Mouse (Mus musculus): ENCODE measurements at regions not wholly inside any gene's neighbourhood (a gene's known extent, or its start where the extent isn't known, plus 50 kb on each side); places are given as distances from the start of the nearest gene placed in this dataset.

DNA sequence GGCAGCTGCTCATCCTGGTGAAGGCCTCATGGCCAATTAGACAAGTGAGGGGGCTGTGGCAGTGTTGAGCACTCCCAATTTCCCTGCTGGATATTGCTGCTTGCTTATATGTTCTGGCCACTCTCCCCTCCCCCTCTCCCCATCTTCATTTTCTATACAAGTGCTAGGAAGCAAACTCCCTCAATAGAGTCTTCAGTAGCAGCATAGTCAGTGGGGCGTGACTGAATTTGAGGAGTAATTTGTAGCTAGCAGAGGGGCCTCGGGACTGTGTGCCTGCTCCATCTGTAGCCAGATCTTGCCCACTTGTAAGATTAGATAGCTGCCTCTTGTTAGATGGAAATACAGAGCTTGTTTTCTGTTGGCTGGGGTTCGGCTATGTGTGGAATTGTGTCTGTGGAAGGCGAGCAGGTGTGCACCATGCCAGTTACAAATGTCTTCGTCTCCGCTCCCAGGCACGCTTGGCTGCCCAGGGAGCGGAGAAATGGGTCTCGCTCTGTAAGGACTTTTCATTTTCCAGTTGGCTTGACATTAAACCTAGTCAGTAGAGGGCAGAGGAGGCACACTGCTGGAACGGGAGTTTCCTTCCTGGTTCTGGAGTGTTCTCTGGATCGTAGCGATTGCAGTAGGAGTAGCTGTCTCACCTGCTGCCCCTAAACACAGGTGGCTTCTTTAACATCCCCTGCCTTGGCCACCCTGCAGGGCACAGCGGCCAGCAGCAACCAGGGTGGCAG, 163.1 kb downstream of the Matn1 start:
- Histone ChIP-seq H3K9me3 (no peaks in the 10 kb centered on the region), H3K27ac (no peak overlapping the region), H3K4me3 (no peak overlapping the region), H3K36me3 (no peaks in the 10 kb centered on the region), H3K27me3 (ENCODE audit: insufficient read depth, poor library complexity, severe bottlenecking) (peaks cover 9% of the 10 kb centered on the region; the same call in 1 of the 2 replicates), H3K4me1 (replicated peaks) (peaks cover 23% of the 10 kb centered on the region)
- 61% methylated on average over 13 of the region's 13 CpGs for WGBS
- DNase-seq (ENCODE audit: low spot score) = no peak

GRCm38 (mm10) chr4:131112536-131112935, 168.4 kb downstream of the Matn1 start:
- H3K27me3 ChIP-seq (ENCODE audit: insufficient read depth, poor library complexity, severe bottlenecking) = peaks cover 12% of the 10 kb centered on the region; the same call in 1 of the 2 replicates
- no peaks in the 10 kb centered on the region for H3K9me3 ChIP-seq
- no peak overlapping the region for H3K4me3 ChIP-seq
- DNase-seq (ENCODE audit: low spot score) = no peak
- no peaks in the 10 kb centered on the region for H3K36me3 ChIP-seq
- no peak overlapping the region for H3K27ac ChIP-seq
- H3K4me1 ChIP-seq (replicated peaks) = peaks cover 18% of the 10 kb centered on the region
- 77% methylated on average over 6 of the region's 6 CpGs for whole genome bisulfite sequencing

DNA sequence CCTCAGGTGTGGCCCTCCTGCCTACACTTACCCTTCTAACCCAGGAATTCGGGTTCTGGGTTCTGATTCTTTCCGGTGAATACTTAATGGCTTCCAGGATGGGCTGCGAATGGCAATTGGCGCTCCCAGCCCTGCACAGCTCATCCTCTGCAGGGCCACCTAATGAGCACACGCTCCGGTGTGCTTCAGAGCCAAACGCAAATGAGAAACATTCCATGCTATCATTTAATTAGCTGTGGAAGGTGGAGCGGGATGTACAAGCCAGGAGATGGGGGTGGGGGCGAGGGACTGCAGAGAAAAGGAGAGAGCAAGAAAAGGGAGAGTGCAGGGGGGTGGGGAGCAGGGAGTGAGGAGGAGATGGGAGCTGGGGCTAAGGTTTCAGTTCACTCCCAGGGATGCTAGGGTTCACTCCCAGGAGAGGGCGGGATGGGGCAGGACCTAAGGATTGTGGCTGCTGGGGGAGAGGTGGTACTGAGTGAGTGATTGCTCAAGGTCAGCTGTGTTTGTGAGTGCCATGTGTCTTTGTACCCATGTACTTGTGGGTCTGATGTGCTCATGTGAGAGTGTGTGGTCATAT, 169.6 kb downstream of the Matn1 start:
- no peak for DNase-seq (ENCODE audit: low spot score)
- Histone ChIP-seq H3K27me3 (ENCODE audit: insufficient read depth, poor library complexity, severe bottlenecking) (peaks cover 7% of the 10 kb centered on the region; the same call in 1 of the 2 replicates), H3K4me3 (no peak overlapping the region), H3K4me1 (replicated peaks) (peaks cover 25% of the 10 kb centered on the region), H3K36me3 (no peaks in the 10 kb centered on the region), H3K27ac (no peak overlapping the region), H3K9me3 (no peaks in the 10 kb centered on the region)
- WGBS = 42% methylated on average over 10 of the region's 10 CpGs

GRCm38 (mm10) chr4:131115247-131115646, 171.1 kb downstream of the Matn1 start:
- no peaks in the 10 kb centered on the region for H3K36me3 ChIP-seq
- H3K4me3 ChIP-seq = no peak overlapping the region
- H3K27me3 ChIP-seq (ENCODE audit: insufficient read depth, poor library complexity, severe bottlenecking) = peaks cover 6% of the 10 kb centered on the region; the same call in 1 of the 2 replicates
- H3K4me1 ChIP-seq (replicated peaks) = peaks cover 27% of the 10 kb centered on the region
- peak; percentile 77 for DNase-seq (ENCODE audit: low spot score)
- H3K27ac ChIP-seq = no peak overlapping the region
- H3K9me3 ChIP-seq = no peaks in the 10 kb centered on the region
- 9% methylated on average over 5 of the region's 5 CpGs for WGBS

DNA sequence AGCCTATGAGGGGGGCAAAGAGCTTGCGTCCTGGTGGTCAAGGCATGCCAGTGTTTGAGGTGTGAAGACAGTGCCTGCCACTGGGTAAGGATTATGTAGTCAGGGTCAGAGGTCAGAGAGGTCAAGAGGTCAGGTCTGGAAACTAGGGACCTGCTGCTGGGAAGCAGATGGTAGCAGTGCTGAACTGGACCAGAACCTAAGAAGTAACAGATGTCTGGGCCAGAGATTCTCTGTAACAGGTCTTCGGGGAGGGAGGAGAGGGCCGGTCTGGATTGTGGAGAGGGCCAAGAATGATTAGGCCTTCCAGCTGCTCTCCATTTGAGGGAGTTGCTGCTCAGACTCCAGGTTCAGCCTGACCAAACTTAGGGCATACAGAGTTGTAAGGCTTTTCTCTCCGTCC, 174.4 kb downstream of the Matn1 start:
- no peaks in the 10 kb centered on the region for H3K27me3 ChIP-seq (ENCODE audit: insufficient read depth, poor library complexity, severe bottlenecking)
- H3K36me3 ChIP-seq = no peaks in the 10 kb centered on the region
- H3K4me1 ChIP-seq (replicated peaks) = peaks cover 14% of the 10 kb centered on the region
- H3K4me3 ChIP-seq = no peak overlapping the region
- no peak for DNase-seq (ENCODE audit: low spot score)
- H3K9me3 ChIP-seq = no peaks in the 10 kb centered on the region
- no peak overlapping the region for H3K27ac ChIP-seq
- whole genome bisulfite sequencing = 46% methylated on average over 4 of the region's 4 CpGs

DNA sequence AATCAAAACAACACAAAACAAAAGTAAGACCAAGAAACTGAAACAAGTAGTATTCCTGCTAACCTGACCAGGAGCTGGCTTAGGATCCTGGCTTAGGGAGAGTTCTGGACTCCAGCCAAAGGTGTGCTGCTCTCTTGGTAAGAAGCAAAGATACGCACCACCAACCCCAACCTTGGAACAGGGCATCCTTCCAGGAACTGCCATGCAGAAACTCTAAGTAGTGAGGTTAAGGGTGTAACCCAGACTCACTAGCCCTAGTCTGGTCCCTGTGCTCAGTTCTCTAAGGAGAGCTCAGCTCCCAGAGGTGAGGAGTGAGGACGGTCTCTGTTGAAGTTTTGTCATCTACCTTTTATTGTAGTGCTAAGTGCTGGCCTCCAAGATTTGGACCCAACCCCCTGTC, 175.4 kb downstream of the Matn1 start:
- Histone ChIP-seq H3K4me3 (no peak overlapping the region), H3K27me3 (ENCODE audit: insufficient read depth, poor library complexity, severe bottlenecking) (no peaks in the 10 kb centered on the region), H3K36me3 (no peaks in the 10 kb centered on the region), H3K9me3 (no peaks in the 10 kb centered on the region), H3K4me1 (replicated peaks) (peaks cover 14% of the 10 kb centered on the region), H3K27ac (no peak overlapping the region)
- no peak for DNase-seq (ENCODE audit: low spot score)
- WGBS = 89% methylated on average over 2 of the region's 2 CpGs

DNA sequence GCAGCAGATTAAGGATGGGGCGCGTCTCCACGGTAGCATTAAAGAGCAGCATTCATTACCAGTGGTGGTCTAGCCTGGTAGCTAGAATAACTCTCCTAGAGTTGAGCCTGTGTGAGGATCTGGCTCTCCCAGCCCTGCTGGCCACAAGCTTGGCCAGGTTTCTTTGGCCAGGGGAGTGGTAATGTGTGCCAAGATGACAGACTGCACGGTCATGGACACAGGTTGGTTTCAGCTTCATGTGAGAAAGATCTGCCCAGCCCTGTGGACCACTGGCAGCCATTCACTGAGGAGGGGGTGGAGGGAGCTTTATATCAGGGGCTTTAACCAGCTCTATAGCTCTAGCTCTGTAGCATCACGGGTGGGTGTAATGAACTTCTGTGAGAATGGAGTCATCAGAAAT, 176.5 kb downstream of the Matn1 start:
- WGBS = 89% methylated on average over 5 of the region's 5 CpGs

DNA sequence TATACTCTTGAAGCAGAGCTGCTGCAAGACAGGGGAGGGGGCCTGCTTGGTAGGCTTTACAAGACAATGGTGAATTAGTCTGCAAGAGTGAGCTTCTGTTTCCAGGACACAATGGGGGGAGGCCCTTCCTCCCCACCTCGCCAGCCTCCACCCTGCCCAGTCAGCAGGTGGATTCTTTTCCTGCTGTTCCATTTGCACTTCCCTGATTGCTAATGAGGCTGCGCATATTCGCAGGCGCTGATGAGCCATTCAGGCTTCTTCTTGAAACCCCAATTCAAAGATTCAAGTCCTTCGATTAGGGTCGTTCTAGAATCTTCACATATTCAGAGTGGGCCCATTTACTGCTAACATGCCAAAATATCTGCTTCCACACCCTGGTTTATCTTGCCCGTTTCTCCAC, 181.8 kb downstream of the Matn1 start:
- no peaks in the 10 kb centered on the region for H3K9me3 ChIP-seq
- no peak overlapping the region for H3K27ac ChIP-seq
- H3K36me3 ChIP-seq = no peaks in the 10 kb centered on the region
- DNase-seq (ENCODE audit: low spot score) = no peak
- H3K4me3 ChIP-seq = no peak overlapping the region
- H3K4me1 ChIP-seq (replicated peaks) = peaks cover 13% of the 10 kb centered on the region
- WGBS = 32% methylated on average over 7 of the region's 7 CpGs
- no peaks in the 10 kb centered on the region for H3K27me3 ChIP-seq (ENCODE audit: insufficient read depth, poor library complexity, severe bottlenecking)

More for the DNA sequence above, 176.5 kb downstream of the Matn1 start:
- DNase-seq (ENCODE audit: low spot score) = no peak
- Histone ChIP-seq H3K4me3 (no peak overlapping the region), H3K27me3 (ENCODE audit: insufficient read depth, poor library complexity, severe bottlenecking) (no peaks in the 10 kb centered on the region), H3K9me3 (no peaks in the 10 kb centered on the region), H3K36me3 (no peaks in the 10 kb centered on the region), H3K27ac (no peak overlapping the region; the same call in 1 of the 2 replicates), H3K4me1 (replicated peaks) (peaks cover 20% of the 10 kb centered on the region)

- Histone ChIP-seq H3K4me1 (replicated peaks) (peaks cover 13% of the 10 kb centered on the region), H3K27me3 (ENCODE audit: insufficient read depth, poor library complexity, severe bottlenecking) (no peaks in the 10 kb centered on the region), H3K9me3 (no peaks in the 10 kb centered on the region), H3K27ac (no peak overlapping the region), H3K4me3 (no peak overlapping the region), H3K36me3 (no peaks in the 10 kb centered on the region)
- WGBS = 78% methylated on average over 6 of the region's 6 CpGs
- no peak for DNase-seq (ENCODE audit: low spot score)
These were observed 182.7 kb downstream of the Matn1 start for GRCm38 (mm10) chr4:131126901-131127300.

- Histone ChIP-seq H3K27ac (0 out of 2 replicates have a peak overlapping the region, but pooled peaks have one; percentile 24), H3K4me3 (no peak overlapping the region), H3K4me1 (replicated peaks) (peaks cover 18% of the 10 kb centered on the region), H3K36me3 (no peaks in the 10 kb centered on the region), H3K9me3 (no peaks in the 10 kb centered on the region), H3K27me3 (ENCODE audit: insufficient read depth, poor library complexity, severe bottlenecking) (peaks cover 10% of the 10 kb centered on the region; the same call in 1 of the 2 replicates)
- DNase-seq (ENCODE audit: low spot score) = no peak
- 38% methylated on average over 3 of the region's 3 CpGs for WGBS
These were observed 184.5 kb downstream of the Matn1 start for GRCm38 (mm10) chr4:131128646-131129045.

DNA sequence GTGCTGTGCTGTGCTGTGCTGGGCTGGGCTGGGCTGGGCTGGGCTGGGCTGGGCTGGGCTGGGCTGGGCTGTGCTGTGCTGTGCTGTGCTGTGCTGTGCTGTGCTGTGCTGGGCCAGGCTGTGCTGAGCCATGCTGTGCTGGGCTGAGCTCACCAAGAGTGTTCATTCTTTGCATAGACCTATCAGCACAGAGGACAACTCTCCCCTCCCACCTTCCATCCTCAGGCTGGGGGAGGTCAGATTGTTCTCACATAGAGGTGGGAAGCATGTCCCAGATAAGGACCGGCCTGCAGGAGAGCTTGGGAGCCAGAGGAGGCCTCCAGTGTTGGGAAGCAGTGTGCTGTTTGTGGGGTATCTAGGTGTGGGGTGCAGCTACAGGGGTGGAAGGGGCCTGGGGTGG, 188.0 kb downstream of the Matn1 start:
- H3K36me3 ChIP-seq = no peaks in the 10 kb centered on the region

DNA sequence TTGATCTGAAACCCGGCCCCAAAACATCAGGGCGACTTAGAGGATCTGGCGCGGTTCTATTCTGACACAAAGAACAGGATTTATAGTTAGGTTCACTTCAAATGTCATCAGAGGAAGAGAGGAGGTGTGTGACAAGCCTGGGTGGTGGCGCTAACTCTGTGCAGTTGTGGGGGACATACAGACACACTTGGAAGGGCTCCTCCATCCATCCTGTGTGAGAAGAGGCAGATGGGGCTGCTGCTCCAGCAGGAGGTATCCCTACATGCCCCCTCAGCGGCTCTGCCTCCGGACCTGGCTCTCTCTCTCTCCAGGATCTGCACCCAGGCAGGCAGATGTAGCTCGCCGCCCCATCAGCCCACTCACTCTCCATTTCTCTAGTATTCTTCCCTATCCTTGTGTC, 188.6 kb downstream of the Matn1 start:
- Histone ChIP-seq H3K27ac (no peak overlapping the region), H3K4me1 (replicated peaks) (peaks cover 9% of the 10 kb centered on the region; the same call in 1 of the 2 replicates), H3K36me3 (no peaks in the 10 kb centered on the region), H3K4me3 (no peak overlapping the region), H3K9me3 (no peaks in the 10 kb centered on the region), H3K27me3 (ENCODE audit: insufficient read depth, poor library complexity, severe bottlenecking) (peaks cover 14% of the 10 kb centered on the region; the same call in 1 of the 2 replicates)
- WGBS = 68% methylated on average over 9 of the region's 9 CpGs
- DNase-seq (ENCODE audit: low spot score) = no peak

More for the DNA sequence above, 188.0 kb downstream of the Matn1 start:
- Histone ChIP-seq H3K27ac (no peak overlapping the region; the same call in 1 of the 2 replicates), H3K27me3 (ENCODE audit: insufficient read depth, poor library complexity, severe bottlenecking) (peaks cover 14% of the 10 kb centered on the region; the same call in 1 of the 2 replicates), H3K4me3 (no peak overlapping the region), H3K4me1 (replicated peaks) (peaks cover 9% of the 10 kb centered on the region; the same call in 1 of the 2 replicates), H3K9me3 (no peaks in the 10 kb centered on the region)
- 24% methylated on average over 1 of the region's 1 CpGs for WGBS
- DNase-seq (ENCODE audit: low spot score) = no peak

- Histone ChIP-seq H3K27me3 (ENCODE audit: insufficient read depth, poor library complexity, severe bottlenecking) (peaks cover 14% of the 10 kb centered on the region; the same call in 1 of the 2 replicates), H3K4me1 (replicated peaks) (0 out of 2 replicates have a peak, but pooled peaks cover 5% of the 10 kb centered on the region), H3K4me3 (no peak overlapping the region), H3K27ac (no peak overlapping the region), H3K9me3 (no peaks in the 10 kb centered on the region), H3K36me3 (no peaks in the 10 kb centered on the region)
- no peak for DNase-seq (ENCODE audit: low spot score)
- whole genome bisulfite sequencing = 84% methylated on average over 4 of the region's 4 CpGs
These were observed 191.7 kb downstream of the Matn1 start for GRCm38 (mm10) chr4:131135841-131136240.

Measured in hindbrain, embryonic 10.5 days (tissue).